Mouse (Mus musculus) B cell, adult (primary cell): ENCODE data around the gene Elovl2. TPM values are rescaled to one million over a fixed set of nuclear protein-coding genes. Genes with fewer than 3 reads are reported as not detected.

Experiments used
- total RNA-seq: library from RNA; stranded (reverse); gene quantifications from 4 replicates; pipeline ENCODE4 v1.2.4, GENCODE M21; 2023; ENCODE audit not compliant: inconsistent age

Gene Elovl2
- not detected in 4 replicates for total RNA-seq

GRCm38 (mm10) chr13:41220304-41220834 is at the start of gene Elovl2:
Gene Elovl2, minus strand, starts transcription at chr13:41220405.

GRCm38 (mm10) chr13:41249538-41250317 is 29.5 kb upstream of the Elovl2 start, which contains the start of gene Smim13:
Gene Smim13, plus strand, starts transcription at chr13:41249844.

Other genes with a start within 250 kb of the Elovl2 start
- 61.9 to 68.0 TPM (median 67.0 TPM) in 4 replicates for gene Pak1ip1, start 219.4 kb downstream of the Elovl2 start, total RNA-seq
- 35.1 to 38.8 TPM (median 37.3 TPM) in 4 replicates for gene Tmem14c, start 204.1 kb downstream of the Elovl2 start, total RNA-seq
- not detected in 4 replicates for gene Mak, start 140.7 kb downstream of the Elovl2 start, total RNA-seq
- 0.18 to 0.36 TPM in 2 of 4 replicates, not detected in the others for gene Gcm2, start 109.4 kb downstream of the Elovl2 start, total RNA-seq
- gene Sycp2l, start 106.1 kb downstream of the Elovl2 start, total RNA-seq: not detected in 4 replicates
- 3.8 to 4.9 TPM (median 4.6 TPM) in 4 replicates for gene Smim13, start 29.4 kb upstream of the Elovl2 start, total RNA-seq
- not detected in 4 replicates for gene Gm17364, start 53.6 kb upstream of the Elovl2 start, total RNA-seq